Mouse (Mus musculus) cerebellum, postnatal 10 days (tissue): ENCODE data around the gene Pdrg1.
A peak's percentile ranks its signal among the peaks of the same experiment; 100 is the strongest.

ENCODE experiments used
- DNase-seq, 2 experiments: peaks; one replicate each; pipeline ENCODE4 v3.0.0; 2021; ENCODE audit warnings: mixed read lengths in 2 of 2

Gene Pdrg1

DNA sequence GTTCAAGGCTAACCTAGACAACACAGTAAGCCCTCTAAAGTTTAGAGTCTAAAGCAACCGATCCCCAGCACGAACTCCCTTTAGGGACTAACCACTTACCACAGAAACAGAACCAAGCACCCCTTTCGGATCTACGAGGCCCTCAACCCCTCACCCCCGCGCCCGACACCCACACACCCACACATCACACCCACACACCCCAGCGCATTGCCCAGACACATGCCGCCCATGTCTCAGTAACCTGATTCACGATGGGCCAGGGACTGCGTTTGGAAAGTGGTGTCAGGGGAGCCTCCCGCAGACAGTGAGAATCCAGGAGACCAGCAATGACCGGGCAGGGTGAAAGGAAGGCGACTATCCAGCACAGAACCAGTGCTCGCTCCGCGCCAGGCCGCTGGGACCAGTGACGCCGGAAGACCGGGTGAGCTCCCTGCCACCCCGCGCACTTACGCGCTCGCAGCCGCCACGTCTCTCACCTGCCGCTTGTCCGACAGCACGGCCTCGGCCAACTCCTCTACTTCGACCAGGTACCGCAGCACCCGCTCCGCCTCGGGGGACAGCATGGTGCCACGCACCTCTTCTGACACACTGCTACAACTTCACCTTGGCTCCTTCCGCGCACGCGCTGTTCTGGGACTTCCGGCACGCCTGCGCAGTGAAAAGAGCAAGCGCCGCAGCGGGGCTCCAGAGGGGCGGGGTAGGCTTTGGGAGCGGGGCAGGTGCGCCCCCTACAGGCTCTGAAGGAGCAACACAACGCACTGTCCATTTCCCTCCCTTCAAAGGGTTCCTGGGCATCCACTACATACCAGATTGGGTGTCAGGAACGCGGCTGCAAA, at the start of gene Pdrg1:
Gene Pdrg1, minus strand, starts transcription at position 670 of the 836 bp plus-strand sequence.
- peak; percentile 99 for DNase-seq

DNA sequence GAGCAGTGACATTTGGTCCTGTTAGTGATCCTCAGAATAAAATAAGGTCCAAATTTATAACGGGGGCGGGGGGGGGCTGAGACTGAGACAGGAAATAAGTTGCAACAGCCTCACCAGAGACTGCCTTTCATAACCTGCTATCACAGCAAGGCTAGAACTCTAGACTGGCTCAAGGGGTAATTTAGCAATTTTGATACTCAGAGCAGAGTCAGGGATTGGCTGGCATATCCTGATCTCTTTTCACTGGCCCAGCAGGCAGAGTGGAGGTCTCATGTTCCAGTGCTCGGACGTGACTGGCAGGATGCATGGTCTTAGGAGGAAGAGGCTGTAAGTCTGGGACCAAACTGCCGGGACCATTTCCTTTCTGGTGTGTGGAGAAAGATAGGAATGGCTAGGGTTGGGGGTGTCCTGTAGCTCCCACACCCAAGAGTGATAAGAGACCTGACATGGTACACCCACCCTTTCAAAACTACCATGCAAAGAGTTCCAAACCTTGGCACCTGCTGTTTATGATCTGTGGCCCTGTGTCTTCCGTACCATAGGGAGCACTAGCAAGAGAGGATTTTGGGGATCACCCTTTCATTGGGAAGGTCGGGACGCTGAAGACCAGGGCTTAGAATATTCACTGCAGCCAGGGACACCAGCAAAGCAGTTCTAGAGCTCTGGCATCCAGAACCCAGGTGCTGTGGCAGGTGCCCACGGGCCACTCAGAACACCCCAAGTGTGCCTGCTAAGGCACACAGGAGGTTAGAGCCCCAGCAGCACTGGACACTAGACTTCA, 49.2 kb upstream of the Pdrg1 start:
- no peak for DNase-seq

DNA sequence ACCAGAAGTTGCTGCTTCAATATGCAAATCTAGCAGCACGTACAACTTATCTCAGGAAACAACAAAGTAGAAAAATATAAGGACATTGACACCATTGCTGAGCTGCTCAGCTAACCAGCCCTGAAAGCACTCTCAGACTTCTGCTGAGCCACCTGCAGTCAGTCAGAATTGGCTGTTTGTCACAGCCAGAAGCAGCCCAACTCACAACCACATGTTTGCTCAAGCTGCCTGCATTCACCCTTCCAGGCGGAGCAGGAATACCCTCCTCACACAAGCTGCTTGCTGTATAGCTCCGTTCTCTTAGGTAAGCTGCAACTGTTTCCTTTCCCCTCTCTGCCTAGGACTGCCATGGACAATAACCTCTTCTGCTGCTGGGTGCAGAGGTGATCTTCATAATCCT, 48.2 kb upstream of the Pdrg1 start:
- DNase-seq = no peak

DNA sequence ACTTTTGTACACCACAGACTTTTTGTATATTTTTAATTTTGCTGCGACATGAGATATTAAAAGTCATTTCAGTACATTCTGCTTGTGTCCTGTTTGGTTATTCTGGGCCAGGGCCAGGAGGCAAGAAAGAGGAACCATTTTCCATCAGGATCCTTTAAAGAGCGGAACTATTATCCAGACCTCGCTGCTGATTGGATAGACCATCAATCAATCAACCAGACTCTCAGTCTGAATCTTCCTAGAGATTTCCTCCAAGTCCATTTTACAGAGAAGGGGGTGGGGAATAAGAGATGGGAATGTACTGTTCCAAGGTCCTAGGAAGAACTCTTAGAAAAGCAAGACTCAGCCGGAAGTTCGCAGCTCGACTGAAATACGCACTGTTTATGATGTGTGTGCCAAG, 45.0 kb upstream of the Pdrg1 start:
- DNase-seq = no peak

DNA sequence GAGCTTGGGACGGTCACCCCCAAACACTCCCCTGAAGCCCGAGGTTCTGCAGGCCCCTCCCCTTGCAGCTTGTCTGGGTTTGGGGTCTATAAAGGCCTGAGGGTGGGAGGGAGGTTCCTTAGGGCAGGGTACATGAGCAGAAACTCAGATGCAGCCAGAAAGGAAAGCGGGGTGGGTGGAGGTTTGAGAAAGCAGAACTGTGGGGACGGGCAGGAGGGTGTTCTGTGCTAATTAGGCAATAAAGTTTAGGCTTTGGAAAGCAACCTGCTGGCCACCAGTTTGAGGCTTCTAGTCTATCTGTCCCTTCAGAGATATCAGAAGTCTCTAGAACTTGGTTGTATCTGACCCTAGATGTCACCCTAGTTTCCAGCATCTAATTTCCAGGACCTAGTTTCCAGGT, 43.1 kb upstream of the Pdrg1 start:
- DNase-seq = no peak

DNA sequence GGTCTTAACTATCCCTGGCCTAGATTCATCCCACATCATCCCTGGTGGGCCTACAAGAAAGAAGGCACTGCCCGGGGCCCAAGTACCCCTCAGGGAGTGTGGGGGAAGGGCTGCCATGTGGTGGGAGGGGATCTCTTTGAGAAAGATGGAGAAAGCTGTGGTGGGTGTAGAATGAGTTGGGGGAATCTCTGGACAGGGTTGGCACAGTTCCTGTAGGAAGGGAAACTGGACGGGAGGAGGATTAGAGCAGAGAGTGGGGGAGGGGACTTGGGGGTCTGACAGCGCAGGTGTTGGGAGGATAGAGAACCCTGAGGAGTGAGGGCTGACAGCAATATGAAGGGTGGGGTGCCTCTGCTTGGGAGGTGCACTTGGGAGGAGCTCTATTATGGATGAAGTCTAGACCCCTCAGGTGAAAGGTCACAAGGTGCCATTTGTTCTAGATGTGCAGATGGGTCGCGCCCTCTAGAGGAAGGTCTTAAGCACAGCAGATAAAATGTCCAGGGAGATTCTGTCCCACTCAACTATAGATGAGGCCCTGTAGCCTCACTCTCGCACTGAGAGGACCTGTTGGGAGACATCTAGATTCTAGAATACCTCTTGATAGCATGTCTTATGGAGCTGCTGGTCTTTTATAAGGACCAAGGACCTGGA, 40.2 kb upstream of the Pdrg1 start:
- peak; percentile 45 to 52 for DNase-seq

DNA sequence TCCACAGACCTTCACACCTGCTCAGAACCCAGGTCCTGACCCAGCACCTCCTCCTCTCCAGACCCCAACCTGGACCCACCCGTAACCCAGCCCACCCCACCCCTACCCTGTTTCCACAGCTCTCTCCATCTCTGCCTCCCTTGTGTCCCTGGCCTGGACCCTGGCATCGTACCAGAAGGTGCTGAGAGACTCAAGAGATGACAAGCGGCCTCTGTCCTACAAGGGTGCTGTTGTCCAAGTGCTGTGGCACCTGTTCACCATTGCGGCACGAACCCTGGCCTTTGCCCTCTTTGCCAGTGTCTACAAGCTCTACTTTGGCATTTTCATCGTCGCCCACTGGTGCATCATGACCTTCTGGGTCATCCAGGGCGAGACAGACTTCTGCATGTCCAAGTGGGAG, 38.7 kb upstream of the Pdrg1 start:
- DNase-seq = no peak

DNA sequence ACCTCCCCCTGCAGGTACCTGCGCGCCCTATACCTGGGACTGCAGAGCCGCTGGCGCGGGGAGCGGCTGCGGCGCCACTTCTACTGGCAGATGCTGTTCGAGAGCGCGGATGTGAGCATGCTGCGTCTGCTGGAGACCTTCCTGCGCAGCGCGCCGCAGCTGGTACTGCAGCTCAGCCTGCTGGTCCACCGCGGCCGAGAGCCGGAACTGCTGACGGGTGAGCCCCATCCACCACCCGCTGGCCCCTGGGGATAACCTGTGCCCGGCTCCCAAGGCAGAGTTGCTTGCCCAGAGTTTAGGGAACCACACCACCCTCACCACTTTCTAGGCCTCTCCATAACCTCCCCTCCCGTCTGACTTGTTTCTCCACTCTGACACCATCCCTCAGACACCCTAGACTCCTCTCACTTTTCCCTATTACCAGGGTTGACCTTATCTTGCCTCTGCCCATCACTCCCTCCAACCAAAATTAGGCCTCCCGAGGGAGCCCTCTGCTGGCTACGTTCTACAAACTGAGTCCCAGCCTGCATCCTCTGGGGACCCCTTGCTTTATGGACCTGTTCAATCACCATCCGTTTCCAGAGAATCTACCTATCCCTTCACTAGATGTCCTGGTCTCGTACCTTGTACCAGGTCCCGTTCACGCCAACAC, 37.6 kb upstream of the Pdrg1 start:
- DNase-seq = peak; percentile 63 to 65

DNA sequence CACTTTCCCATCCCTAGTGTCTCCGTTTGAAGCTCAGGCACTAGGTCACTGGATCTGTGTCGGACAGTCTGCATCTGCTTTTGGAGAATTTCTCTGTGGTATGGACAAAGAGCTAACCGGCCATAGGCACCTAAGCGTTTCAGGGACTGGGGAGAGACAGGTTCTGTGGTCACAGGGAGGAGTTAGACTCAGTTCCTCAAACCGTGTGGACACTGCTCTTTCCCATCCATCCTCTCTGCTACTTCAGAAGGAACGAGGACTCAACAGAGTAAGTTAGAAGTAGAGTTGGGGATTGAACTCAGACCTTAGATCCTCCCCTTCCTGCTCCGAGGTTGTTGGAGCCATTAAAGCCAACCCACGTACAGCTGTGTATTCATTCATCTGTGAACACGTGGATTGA, 36.3 kb upstream of the Pdrg1 start:
- no peak for DNase-seq

DNA sequence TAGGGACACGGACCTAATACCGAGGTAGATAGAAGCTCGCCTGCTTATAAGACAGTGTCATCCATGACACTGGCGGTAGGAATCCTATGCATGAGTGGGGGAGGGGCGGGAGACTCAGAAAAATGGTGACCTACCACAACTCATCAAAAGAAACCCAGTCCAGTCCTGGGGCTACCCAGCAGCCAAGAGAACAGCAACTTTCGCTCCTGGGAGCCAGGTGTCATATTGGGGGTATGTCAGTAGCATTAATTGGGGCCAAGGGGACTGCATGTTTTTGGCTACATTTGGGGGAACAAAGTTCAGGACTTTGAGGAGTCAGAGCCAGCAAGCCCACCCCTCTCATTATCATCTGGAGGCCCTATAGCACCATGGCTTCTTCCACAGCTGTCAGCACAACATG, 35.9 kb upstream of the Pdrg1 start:
- no peak for DNase-seq

DNA sequence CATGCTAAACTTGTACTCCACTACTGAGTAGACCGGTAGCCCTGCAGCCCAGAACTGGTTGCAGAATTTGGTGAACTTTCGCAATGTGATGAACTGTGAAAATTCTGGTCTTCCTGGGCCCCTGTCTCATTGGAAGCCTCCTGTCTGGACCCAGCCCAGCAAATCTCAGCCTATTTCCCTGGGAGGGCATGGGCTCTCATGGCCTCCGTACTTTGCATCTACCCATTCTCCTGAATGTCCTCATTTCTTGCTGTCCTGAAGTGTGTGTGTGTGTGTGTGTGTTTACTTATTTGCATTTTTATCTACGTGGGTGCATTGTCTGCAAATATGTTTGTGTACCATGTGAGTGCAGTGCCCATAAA, 34.8 kb upstream of the Pdrg1 start:
- peak; percentile 56 to 63 for DNase-seq

DNA sequence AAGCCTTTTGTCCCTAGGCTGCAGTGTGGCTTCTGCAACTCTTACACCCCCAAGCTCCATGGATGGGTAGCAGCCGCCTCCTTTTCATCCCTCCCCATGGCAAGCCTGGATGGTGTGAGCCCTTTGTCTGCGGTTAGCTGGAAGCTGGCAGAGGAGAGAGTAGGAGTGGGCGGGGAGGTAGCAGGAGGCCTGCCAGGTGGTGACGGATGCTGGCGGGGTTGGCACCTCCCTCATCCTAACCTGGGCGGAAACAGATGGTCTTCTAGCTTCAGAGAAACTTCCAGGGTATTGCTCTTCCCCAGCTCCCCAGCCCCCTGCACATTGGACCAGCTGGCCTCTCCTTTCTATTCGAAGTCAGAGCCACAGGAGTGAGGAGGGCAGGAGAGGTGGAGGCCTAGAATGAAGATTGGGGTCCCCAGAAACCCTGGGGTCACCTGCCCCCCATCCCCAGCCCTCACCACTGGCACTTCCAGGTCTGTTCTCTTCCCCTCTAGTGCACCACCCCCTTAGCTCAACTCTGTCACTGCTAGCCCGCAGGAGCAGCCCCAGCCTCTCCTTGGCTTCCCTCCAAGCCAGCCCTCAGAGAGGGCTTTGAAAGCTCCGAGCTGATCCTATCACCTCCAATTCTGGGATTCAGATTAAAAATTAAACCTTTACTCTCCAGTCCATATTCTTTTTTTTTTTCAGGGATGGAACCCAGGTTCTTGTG, 34.2 kb upstream of the Pdrg1 start:
- DNase-seq = peak; percentile 97 to 98

DNA sequence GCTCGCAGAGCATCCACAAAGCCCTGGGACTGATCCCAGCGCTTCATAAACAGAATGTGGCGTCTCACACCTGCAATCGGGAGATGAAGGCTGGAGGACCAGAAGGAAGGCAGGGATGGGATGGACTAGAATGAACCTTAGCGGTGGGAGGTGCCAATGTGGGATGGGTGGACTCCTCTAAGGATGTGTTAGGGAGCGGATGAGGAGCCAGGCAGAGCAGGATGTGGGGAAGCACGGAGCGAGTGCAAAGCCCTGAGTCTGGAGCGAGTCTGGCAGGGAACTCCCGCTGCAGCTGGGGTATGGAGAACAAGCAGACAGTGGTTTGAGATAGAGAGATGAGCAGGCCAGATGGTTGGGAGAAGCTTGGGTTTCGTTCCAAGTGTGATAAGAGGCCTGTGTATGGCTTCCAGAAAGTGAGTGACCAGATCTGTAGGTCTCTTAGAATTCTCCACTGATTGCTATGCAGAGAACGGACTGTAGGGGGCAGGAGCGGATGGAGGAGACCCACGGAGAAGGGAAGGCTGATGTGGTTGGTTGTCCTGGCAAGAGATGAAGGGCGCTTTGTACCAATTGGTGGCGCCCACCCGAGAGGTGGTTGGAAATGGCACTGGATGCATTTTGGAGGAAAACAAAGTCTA, 32.7 kb upstream of the Pdrg1 start:
- peak; percentile 94 to 96 for DNase-seq

DNA sequence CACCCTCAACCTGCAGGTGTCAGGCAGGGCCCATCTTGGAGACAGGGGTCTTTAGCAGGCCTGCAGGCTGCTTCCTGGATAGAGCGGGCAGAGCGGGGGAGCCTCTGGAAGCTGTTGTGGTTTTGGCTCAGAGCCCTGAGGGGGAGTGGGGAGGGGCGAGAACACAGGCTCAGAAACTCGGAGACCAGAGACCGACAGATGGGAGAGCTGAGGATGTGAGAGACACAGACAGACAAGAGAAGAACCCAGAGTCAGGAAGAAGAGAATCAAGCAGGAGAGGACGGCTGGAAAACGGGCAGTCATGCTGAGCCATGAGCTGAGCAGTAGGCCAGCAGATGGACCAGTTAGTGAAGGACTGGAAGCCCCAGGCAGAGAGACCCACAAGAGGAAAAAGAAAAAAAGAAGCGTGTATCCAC, 30.7 kb upstream of the Pdrg1 start:
- peak; percentile 88 to 93 for DNase-seq

DNA sequence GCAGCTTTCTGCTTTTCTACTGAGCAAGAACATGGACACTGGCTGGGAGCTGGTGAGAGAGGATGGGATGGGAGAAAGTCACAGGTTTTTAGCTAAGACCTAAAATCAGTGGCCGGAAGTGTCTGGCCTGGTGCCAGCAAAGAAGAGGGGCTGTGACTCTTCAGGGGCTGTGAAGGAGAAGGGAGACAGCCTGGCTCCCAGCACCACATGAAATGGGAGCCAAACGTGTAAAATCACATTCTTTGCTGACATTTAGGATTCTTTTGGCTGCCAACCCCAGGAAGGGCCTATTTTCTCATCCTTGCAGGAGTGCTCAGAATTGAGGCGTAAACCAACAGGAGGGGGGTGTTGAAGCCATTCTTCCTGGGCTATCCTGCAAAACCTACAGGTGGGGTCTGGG, 28.7 kb upstream of the Pdrg1 start:
- peak; percentile 68 to 69 for DNase-seq

DNA sequence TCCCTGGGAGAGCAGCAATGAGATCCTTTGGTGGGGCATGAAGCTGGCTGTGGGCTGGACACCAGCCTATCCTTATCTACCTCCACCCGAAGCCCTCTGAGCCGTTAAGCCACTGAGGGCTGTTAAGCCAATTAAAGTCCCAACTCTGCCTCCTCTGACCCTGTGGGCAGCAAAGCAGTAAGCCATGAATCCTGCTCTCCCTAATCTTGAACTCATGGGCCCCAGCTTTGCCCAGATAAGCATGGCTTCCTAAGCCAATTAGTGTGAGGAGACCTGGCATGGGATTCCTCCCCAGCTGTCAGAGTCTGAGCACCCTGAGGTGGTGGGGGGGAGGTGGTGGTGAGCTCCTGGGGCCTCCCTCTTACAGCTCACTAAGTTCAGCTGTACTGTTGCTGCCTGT, 21.5 kb upstream of the Pdrg1 start:
- peak in 1 of 2 experiments; percentile 46 for DNase-seq

DNA sequence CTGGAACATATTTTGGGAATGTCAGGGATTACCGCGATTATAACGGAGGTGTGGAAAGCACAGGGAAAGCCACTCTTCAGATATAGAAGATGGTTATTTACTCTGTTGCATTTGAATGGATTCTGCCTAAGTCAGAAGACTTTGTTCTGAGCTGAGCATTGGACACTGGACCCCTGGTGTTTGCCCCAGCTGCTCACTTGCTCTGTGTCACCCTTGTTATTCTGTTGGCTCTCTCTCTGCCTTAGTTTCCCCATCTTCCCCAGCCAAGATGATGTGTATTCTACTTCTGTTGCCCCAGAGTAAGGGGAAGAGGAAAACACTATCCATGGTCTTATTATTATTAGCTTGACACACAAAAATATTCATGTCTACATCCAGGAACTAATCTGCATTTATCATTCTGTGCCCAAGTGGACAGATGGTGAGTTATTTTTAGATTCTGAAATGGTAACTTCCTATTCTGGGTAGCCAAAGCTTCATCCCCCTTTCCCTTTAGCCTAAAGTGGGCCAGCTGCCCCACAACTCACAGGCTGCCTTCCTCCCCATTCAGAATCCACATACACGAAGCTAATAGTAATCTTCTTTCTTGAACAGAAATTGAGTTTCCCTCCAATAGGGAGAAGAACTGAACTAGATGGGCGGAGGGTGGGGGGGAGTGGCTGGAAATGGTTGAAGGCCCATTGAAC, 18.5 kb upstream of the Pdrg1 start:
- peak; percentile 82 to 83 for DNase-seq

DNA sequence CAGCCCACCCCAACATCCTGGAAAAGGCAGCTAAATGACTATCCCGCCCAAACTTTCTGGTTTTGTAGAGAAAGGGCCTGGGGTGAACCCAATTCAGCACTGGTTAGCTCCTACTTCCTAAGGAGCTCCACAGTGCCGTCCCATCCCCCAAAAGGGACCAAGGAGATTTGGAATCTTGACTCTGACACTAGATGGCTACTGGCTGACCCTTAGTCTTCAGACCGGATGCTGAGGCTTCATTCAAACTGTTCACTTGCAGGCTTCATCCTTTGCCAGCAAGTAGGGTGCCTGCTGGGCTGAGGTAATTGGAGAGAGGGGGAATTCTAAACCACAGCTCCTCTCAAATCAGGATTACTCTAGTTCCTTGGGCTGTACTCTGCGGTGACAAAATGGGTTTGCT, 17.7 kb upstream of the Pdrg1 start:
- DNase-seq = peak; percentile 73 to 80

DNA sequence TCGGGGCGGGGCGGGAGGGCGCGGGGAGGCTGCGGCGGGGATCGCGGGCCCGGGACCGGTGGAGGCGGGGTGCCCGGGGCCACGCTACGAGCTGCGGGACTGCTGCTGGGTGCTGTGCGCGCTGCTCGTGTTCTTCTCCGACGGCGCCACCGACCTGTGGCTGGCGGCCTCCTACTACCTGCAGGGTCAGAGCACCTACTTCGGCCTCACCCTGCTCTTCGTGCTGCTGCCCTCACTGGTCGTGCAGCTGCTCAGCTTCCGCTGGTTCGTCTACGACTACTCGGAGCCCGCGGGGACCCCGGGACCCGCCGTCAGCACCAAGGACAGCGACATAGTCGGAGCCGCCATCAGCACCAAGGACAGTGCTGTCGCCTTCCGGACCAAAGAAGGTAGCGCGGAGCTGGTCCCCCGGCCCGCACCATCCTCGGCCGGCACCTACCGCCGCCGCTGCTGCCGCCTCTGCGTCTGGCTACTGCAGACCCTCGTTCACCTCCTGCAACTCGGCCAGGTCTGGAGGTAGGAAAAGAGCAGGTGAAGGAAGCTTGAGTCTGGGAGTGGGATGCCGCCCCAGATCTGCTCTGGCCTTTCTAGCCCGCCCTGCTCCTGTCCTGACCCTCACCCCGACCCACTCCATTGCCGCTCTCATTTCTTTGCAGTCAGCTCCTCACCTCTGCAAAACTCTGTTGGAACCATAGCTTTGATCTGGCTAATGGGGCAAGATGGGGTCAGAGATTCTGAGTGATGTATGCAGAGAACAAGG, 17.0 kb upstream of the Pdrg1 start:
- peak; percentile 74 to 75 for DNase-seq
